Mouse (Mus musculus): ENCODE measurements at regions not wholly inside any gene's neighbourhood (a gene's known extent, or its start where the extent isn't known, plus 50 kb on each side); places are given as distances from the start of the nearest gene placed in this dataset.

DNA sequence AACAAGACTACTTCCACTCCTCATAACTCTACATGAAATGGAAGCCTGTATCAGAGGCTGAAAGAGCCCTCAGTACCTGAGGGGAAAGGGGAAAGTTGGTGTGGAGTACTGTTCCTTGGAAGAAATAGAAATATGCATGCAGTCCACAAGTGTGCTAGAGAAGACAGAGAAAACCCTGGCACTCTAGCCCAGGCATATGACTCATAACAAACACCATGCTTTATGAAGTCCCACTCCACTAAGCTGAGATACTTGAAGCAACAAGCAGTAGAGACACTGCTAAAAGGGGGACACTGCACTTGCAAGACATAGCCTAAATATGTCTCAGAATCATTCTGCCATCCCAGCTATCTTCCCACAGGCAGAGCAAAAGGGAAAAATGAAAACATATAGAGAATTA is 183.2 kb upstream of the Nt5c1b start:
- no peak for ATAC-seq (replicated peaks; ENCODE audit: low read depth, poor library complexity, severe bottlenecking)

DNA sequence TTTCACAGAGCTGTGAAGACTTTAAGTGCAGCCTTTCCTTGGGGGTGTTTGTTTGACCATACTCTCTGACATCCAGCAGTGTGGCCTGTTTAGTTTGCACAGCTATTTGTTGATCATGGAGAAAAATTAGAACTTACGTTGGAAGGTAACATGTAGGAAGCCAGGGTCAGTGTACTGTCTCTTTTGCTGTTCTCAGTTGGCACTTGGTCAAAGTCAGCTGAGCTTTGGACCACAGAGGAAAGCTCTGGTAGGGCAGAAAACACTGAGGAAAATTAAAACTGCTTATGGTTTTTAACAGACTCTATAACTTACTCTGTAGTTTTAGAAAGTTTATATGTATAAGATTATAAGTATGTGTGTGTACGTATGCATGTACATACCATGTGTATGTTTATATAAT is 180.0 kb upstream of the Nt5c1b start:
- ATAC-seq (replicated peaks; ENCODE audit: low read depth, poor library complexity, severe bottlenecking), result no peak

DNA sequence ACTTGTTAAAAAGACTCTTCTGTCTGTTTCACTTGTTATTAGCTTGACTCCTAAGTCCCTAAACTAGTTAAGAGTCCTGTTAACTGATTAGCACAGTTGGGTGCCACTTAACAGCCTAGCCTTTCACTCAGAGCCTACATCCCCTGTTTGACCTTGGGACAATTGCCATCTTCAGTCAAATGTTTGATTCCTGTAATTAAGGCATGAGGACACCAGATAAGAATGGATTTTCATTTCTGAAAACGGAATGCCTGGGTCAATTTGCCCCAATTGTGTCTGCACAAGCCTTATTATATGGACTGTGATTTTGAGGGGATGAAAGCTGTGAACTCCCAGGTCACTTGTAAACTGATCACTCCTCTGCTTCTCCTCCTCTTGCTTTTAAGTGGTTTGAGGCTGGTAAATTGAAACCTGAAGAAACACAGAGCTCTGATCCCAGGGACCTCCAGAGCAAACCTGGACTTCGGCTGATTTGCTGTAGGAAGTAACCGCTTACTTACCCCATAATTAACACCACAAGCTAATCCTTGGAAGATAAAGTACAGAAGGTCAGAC is 171.8 kb upstream of the Nt5c1b start:
- no peak for ATAC-seq (replicated peaks; ENCODE audit: low read depth, poor library complexity, severe bottlenecking)

DNA sequence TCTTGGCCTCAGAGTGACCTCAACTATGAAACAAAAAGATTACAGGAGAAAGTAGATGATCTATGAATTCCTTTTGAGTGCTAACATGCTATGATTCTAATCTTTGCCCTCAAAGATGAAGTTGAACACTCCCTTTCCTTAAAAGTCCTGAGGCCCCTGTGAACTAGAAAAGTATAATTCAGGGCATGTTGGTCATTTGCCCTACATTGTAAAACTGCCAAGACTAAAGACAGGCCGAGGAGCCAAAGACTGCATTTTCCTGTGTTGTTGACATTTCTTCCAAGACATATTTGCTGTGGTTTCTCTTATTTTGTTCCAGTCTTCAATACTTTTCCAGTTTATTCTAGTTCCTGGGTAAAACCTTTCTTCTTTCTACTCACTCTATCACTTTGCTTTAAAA is 159.9 kb upstream of the Nt5c1b start:
- no peak for ATAC-seq (replicated peaks; ENCODE audit: low read depth, poor library complexity, severe bottlenecking)

DNA sequence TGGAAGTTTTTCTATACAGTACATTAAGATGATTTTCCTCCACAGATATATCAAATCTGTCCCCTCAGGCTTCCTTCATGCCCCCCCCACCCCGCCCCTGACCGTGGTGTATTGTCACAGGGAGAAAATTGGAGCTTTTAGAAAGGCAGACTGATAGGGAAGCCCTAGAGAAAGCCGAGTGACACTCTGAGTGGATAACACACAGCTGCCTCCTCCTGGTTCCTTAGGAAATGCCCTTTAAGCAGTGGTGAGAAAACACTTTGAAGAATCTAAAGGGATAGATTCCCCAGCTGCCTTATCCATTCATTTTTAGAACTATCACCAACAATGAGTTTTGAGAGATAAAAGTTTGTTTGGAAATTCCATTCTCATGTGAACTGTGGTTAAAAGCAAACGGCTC is 147.0 kb upstream of the Nt5c1b start:
- no peak for ATAC-seq (replicated peaks; ENCODE audit: low read depth, poor library complexity, severe bottlenecking)

DNA sequence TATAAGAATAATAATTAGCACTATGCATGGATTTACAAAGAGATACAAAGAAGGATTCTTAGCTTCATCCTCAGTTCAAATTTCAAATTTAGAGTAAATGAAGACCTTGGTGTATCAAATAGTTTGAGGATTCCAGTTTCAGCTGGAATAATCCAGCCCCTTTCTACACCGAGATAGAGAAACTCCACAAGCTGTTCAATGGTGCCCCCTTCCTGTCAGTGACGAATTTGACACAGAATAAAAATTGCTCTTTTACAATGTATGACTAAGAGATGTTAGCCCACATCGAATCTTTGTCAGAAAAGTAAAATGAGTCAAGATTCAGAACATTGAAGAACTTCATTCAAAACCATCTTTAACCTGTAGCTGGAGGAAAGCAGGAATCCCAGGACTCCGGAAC is 145.9 kb upstream of the Nt5c1b start:
- ATAC-seq (replicated peaks; ENCODE audit: low read depth, poor library complexity, severe bottlenecking), result no peak

DNA sequence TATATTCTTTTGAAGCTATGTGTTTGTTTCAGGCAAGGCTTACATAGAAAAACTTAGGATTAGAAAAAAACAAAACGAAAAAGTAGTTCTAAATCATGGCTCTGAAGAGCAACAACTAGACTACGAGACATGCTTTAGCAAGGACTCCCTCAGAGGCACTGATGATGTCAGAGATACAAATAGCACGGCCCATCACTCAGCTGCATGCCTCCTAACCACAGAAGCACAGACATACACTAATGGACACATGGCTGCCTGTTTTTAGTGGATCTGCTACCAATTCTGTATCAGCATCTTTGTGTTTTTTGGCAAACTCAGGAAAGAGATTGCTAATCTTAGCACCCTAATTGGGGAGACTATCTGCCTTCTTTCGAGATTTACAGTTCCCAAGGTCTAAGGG is 138.6 kb upstream of the Nt5c1b start:
- no peak for ATAC-seq (replicated peaks; ENCODE audit: low read depth, poor library complexity, severe bottlenecking)

DNA sequence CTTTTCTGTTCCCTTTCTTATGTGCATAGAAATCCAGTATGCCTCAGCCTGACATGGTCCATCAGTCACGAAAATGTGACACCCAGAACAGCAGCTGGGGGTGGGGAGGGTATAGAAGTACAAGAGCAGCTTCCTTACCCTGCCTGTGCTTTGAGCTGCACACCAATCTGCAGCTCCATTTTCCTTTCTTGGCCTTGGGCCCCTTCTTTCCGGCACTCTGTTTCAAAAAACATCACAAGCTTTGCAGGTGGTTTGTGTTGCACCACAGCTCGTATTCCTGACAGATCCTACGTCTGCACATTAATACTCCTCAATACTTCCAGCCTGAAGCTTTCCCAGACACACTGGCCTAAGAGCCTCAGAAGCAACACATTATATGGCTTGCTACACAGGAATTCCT is 138.1 kb upstream of the Nt5c1b start:
- ATAC-seq (replicated peaks; ENCODE audit: low read depth, poor library complexity, severe bottlenecking), result no peak

DNA sequence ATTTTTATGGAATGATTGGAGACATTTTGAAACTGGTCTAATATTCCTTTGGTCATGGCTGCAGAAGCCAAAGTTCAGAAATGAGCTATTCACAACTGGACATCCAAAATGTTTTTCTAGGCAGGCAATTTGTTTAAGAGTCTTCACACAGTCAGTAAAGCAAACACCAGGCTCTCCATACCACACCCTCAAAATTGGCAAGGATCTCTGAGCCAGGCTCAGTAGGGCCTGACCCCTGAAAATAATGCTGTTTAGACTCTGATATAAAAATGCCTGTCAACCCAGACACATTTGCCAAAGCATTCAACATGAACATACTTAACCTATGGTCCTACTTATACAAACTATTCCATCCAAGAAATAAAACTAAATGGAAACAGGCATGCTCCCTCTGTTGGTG is 121.7 kb upstream of the Nt5c1b start:
- ATAC-seq (replicated peaks; ENCODE audit: low read depth, poor library complexity, severe bottlenecking), result no peak

DNA sequence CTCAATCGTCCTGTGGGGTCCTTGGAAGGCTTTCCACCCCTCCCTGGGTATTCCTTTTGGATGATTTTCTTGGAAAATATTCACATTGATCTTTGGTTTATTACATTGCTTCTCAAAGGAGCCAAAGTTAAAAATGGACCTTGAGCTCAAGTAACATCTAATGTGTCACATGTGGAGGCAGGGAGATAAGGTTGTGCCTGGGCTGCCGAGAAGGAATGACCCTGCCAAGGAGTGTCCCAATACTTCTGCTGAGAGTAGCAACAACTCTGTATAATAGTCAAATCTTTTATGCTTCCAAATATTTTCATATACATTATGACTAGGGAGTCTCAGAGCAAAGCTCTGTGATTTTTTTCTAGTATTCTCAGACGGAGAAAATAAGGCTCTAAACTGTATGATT is 113.4 kb upstream of the Nt5c1b start:
- no peak for ATAC-seq (replicated peaks; ENCODE audit: low read depth, poor library complexity, severe bottlenecking)

DNA sequence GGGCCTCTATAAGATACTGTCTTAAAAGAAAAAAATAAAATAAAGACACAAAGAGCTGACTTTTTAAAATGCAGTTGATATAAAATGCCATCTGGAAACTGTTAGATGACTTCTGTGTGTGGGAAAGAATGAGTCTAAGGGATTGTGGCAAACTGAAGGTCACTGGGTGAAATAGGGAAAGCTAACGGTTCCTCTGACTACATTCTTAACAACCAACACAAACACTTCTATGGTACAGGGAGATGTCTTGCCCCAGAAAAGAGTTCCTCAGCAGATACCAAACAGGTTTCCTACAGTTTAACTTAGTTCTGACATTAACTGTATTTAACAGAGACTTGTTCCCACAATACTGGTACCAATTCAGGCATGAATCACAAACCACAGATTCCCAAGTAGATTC is 103.6 kb upstream of the Nt5c1b start:
- no peak for ATAC-seq (replicated peaks; ENCODE audit: low read depth, poor library complexity, severe bottlenecking)

DNA sequence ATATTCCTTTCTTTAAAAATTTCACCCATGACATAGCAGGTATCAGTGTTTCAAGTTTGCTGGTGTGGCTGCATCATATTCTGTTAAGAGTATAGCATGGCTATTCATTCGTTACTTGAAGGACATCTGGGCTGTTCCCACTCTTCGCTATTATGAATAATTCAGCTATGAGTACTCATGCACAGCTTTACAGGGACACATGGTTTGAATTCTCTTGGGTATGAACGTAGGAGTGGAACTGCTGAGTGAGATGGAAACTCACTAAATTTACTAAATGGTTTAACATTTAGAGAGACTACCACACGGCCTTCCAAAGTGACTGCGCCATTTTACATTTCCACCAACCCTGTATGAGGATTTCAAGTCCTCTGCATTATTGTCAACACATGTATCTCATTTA is 97.7 kb upstream of the Nt5c1b start:
- no peak for ATAC-seq (replicated peaks; ENCODE audit: low read depth, poor library complexity, severe bottlenecking)

DNA sequence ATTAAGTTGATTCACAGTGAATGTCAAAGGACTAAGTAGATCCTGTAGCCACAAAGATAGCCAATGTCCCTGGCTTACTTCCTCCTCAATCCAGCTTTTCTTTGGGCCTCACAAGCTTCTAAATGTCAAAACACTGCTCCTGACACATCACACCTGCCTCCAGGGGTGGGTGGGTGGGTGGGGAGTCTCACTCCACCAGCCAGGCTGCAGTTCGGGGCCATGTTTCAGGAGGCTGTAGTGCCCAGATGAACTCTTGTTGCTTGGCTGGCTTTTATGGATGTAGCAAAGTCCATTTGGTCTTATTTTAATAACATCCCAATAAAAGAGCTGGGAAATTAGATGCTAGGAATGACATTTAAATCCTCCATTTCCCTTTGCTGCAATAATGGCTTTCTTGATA is 94.5 kb upstream of the Nt5c1b start:
- no peak for ATAC-seq (replicated peaks; ENCODE audit: low read depth, poor library complexity, severe bottlenecking)

DNA sequence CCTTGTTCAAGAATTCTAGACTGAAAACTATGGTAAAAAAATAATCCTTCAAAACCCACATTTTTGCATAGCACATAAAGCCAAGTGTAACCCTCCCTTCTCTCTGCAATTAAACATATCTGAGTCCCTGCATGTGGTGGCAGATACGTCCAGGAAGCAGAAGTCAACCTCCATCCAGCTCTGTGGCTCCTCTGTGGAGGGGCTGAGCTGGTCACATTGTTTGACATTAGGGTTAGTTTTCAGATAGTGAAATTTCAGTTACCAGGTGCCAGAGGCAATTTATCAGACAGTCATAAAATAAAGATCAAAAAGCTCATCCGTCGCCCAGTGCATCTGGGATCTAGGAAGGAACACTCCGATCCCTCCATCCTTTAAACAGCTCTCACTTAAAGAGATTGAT is 77.1 kb upstream of the Nt5c1b start:
- ATAC-seq (replicated peaks; ENCODE audit: low read depth, poor library complexity, severe bottlenecking), result no peak

DNA sequence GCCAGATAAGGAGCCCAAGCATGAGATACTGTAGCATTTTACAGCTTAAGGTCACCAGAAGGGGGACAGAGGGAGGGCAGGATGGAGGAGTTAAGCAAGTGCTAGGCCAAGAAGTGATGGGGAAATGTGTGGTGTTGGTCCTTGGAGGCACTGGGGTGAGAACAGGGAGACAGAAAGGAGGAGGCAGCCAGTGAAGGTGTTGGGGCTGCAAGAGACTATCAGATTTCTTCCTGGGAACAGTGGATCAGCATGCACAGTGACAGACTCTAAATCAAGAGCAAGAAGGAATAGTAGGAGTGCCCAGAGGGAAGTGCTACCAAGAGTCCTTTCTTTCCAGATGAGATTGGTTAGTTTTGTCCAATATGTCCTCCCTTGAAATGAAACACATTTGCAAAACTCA is 63.8 kb upstream of the Nt5c1b start:
- no peak for ATAC-seq (replicated peaks; ENCODE audit: low read depth, poor library complexity, severe bottlenecking)

Measured in common myeloid progenitor, adult 5-6 weeks (primary cell).